Mouse (Mus musculus) spleen, adult 2 months (tissue): ENCODE results near the gene Ddi2.

Experiments used
- CTCF ChIP-seq: fragments of 200-500 bp; IDR thresholded peaks from 2 replicates; pipeline ENCODE4 v1.5.1; 2011; ENCODE audit warnings: mild to moderate bottlenecking, inconsistent platforms; ENCODE audit not compliant: insufficient read depth, insufficient read length, insufficient replicate concordance; ENCODE audit errors: extremely low read depth
- POLR2A ChIP-seq: fragments of 200-500 bp; IDR thresholded peaks from 2 replicates; pipeline ENCODE4 v1.6.1; 2011; ENCODE audit warnings: low read depth, low read length, inconsistent platforms

DNA sequence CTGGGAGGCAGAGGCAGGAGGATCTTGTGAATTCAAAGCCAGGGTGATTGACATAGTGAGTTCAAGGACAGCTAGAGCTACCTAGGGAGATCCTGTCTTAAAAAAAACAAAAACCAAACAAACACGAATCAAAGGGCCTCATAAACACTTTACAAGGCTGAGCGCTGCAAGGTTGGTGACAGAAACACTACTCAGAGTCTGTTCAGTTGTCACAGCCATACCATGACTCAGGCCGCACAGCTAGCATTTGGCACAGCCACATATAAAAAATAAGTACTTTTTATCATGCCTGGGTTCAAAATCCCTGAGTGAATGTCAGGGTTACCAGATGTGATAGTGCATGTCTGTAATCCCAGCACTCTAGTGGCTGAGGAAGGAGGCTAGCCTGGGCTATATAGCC lies 76.0 kb downstream of the Ddi2 start:
- no peak for TF ChIP-seq POLR2A
- TF ChIP-seq CTCF = no peak
